Mouse (Mus musculus) E14TG2a.4 (cell line): ENCODE data around the gene Nrm.

Experiments
- CTCF ChIP-seq: conservative IDR thresholded peaks from 2 replicates; pipeline ENCODE4 v1.5.1; 2014; ENCODE audit warnings: low read length
- POU5F1 ChIP-seq: IDR thresholded peaks from 2 replicates; pipeline ENCODE4 v1.6.1; 2014; ENCODE audit warnings: low read length, borderline replicate concordance

- no peak for TF ChIP-seq CTCF
- TF ChIP-seq POU5F1: no peak
These were observed 7.8 kb downstream of the Nrm start for GRCm38 (mm10) chr17:35868961-35869345.
